ENCODE assay signal across 24 mouse cellular contexts in the genomic region with DNA sequence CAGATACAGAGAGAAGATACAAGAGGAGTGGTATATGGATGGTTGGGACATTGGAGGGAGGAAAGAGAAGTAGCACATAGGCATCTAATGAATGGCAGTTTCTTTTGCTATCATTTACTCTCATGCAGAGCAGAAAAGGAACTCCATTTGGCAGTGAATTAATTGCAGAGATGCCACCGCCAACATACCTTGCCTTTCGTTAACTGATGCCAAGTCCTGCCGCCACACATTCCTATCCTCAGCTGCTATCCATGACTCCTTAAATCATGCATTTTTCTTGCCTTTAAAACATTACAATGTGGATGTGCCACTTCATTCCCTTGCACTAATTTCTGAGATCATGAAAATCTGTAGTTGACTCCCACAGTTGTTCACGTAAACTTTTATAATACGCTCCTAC.
"Had no signal": no experiment of that assay in that cellular context is flagged by ENCODE, and none has a peak within 500 bp of the region (broad histone marks: within the 10 kb centered on the region; RNA-seq: fewer than 3 reads in every experiment).

No protein-coding gene starts in this region.

- H3K9ac ChIP-seq: limb, embryonic 12.5 days; limb, embryonic 15.5 days; liver, embryonic 14.5 days; liver, postnatal 0 days; lung, embryonic 14.5 days; midbrain, embryonic 13.5 days; neural tube, embryonic 13.5 days had no signal

- DNase-seq: kidney, adult 2 months; kidney, postnatal 25 days; layer of hippocampus, adult 9-11 months; left cerebral cortex, postnatal 4 days; liver, postnatal 0 days; lung, embryonic 14.5 days; lung, postnatal 36 days; retina, postnatal 1 day; right cerebral cortex, postnatal 4 days; thymus, postnatal 25 days had no signal

- H3K36me3 ChIP-seq: limb, embryonic 12.5 days; limb, embryonic 15.5 days; midbrain, embryonic 10.5 days; midbrain, embryonic 13.5 days; neural tube, embryonic 13.5 days had no signal

- H3K4me2 ChIP-seq: limb, embryonic 12.5 days; limb, embryonic 15.5 days; liver, embryonic 11.5 days; lung, embryonic 14.5 days; midbrain, embryonic 13.5 days; neural tube, embryonic 13.5 days had no signal

- H3K9me3 ChIP-seq: limb, embryonic 12.5 days; limb, embryonic 15.5 days; megakaryocyte, embryonic 14.5 days; midbrain, embryonic 10.5 days; midbrain, embryonic 13.5 days; neural tube, embryonic 13.5 days had no signal

- H3K27me3 ChIP-seq: limb, embryonic 12.5 days; limb, embryonic 15.5 days; megakaryocyte, embryonic 14.5 days; midbrain, embryonic 13.5 days; neural tube, embryonic 13.5 days had no signal

- H3K4me1 ChIP-seq: limb, embryonic 12.5 days; limb, embryonic 15.5 days; megakaryocyte, embryonic 14.5 days; midbrain, embryonic 10.5 days; midbrain, embryonic 13.5 days; neural tube, embryonic 13.5 days had no signal

- ATAC-seq: liver, postnatal 0 days; lung, postnatal 0 days; midbrain, embryonic 13.5 days; midbrain, embryonic 16.5 days had no signal

- H3K4me3 ChIP-seq: layer of hippocampus, adult 2 months; limb, embryonic 12.5 days; limb, embryonic 15.5 days; megakaryocyte, embryonic 14.5 days; midbrain, embryonic 10.5 days; midbrain, embryonic 13.5 days; myocyte; neural tube, embryonic 13.5 days had no signal

- H3K27ac ChIP-seq: kidney, postnatal 0 days; layer of hippocampus, adult 2 months; limb, embryonic 12.5 days; limb, embryonic 15.5 days; liver, embryonic 14.5 days; midbrain, embryonic 10.5 days; midbrain, embryonic 13.5 days; neural tube, embryonic 13.5 days; stomach, postnatal 0 days had no signal
